Comparison of ENCODE assay signal across 8 mouse cellular contexts in the genomic region with DNA sequence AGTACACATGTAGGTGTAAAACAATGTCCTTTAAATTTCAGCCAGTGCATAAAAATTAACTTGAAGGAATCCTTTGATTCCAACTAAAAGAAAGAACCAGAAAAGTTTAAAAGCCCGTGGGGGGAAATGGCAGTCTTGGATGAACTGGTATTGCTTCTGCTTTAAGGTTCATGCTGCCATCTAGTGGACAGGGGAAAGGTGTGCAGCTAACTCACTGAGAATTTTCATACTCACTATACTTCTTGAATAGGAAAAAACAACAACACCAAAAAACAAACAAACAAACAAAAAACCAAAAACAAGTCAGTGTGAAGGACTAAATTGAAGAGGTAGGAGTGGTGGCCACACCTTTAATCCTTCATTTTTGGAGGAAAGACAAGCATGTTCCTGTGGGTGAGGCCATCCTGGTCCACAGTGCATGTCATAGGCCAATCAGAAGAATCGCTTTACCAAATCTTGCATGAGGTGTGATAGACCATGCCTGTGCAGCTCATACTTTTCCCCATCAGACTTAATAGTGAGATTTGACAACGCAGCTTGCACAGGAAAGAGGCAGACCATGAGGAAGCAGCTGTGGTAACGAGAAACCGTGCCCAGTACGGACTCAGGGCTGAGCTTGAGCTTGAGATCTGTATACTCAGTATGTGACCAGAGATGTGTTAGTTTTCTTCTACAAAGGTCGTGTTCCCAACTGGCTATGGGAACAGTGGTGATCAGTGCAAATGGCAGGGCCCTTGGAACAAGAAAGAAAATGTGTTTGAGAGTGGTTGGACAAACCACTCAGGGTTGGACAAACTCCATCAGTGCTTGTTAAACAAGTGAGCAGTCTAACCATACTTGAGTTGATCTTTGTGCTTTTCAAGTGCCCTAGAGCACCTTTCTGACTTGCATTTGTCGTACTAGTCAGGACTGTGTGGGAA. TPM values are rescaled to one million over a fixed set of nuclear protein-coding genes. Genes with fewer than 3 reads are reported as not detected.
DNase-seq lines count a peak whose midpoint lies in the region; ATAC-seq and TF ChIP-seq lines count a peak whose summit lies in the region.

No protein-coding gene starts in this region.

- peak; percentile 81 for ATAC-seq in megakaryocyte, adult 5-6 weeks (ENCODE audit: poor library complexity, severe bottlenecking)

- H3K4me3 ChIP-seq in gastrocnemius, adult 2 months, result no peak overlapping the region

- DNase-seq in gastrocnemius, adult 2 months, result no peak
- no peak for DNase-seq in gastrocnemius, postnatal 4 days (ENCODE audit: low spot score in 2 of 2)
- DNase-seq in right cerebral cortex, postnatal 10 days (ENCODE audit: low spot score in 2 of 2), result peak; percentile 50 to 54
- DNase-seq in right cerebral cortex, postnatal 36 days (ENCODE audit: low spot score in 2 of 2), result no peak
- DNase-seq in c-Kit-positive CD71-positive TER-119-negative erythroid progenitor cells, embryonic 14.5 days (ENCODE audit: low read depth), result peak; percentile 37
- DNase-seq in heart, postnatal 36 days, result peak; percentile 11 to 17
- DNase-seq in gastrocnemius, postnatal 36 days, result no peak

- TF ChIP-seq CTCF in gastrocnemius, adult 2 months (IDR thresholded peaks at IDR 0.05), result peak; percentile 93

- H3K27ac ChIP-seq in gastrocnemius, adult 2 months, result no peak overlapping the region

- intact Hi-C loops in gastrocnemius, adult 2 months (cut with DNase I), result loop anchor here (2.0 to 5.0 kb wide), 2 partner anchors 44 to 275 kb away; no protein-coding TSS in a partner anchor
- intact Hi-C loops in heart, postnatal 36 days (cut with DNase I), result loop anchor here (5.0 kb wide), 1 partner anchor 339 kb away; no protein-coding TSS in a partner anchor
- intact Hi-C loops in gastrocnemius, postnatal 36 days (cut with DNase I), result no loop called here

RNA-seq across cellular contexts. Expression of a gene that starts 52.8 kb away (rescaled TPM):
- total RNA-seq in gastrocnemius, adult 2 months (2021), result 10 to 100 TPM; 14.3 to 15.1 TPM
- total RNA-seq in gastrocnemius, postnatal 4 days (2021), result 10 to 100 TPM; 21.9 to 24.9 TPM
- 10 to 100 TPM; 17.3 to 18.7 TPM for total RNA-seq in heart, postnatal 36 days (2021)
- total RNA-seq in megakaryocyte, adult 5-6 weeks (2015), result 22.8 and 28.6 TPM in 2 replicates
- total RNA-seq in megakaryocyte, adult 5-6 weeks (2017), result 36.1 and 49.0 TPM in 2 replicates
- 10 to 100 TPM; 13.7 to 15.4 TPM for total RNA-seq in gastrocnemius, postnatal 36 days (2021)

Comparison
In these comparisons a context has a peak if more than half of its experiments do, and no peak if none do; other contexts are left out.
1. DNase-seq: peak in right cerebral cortex, postnatal 10 days (2 of 2), c-Kit-positive CD71-positive TER-119-negative erythroid progenitor cells, embryonic 14.5 days (single experiment) and heart, postnatal 36 days (2 of 2); none in gastrocnemius, adult 2 months (single experiment), gastrocnemius, postnatal 4 days (0 of 2), right cerebral cortex, postnatal 36 days (0 of 2) and gastrocnemius, postnatal 36 days (0 of 2).